Mouse (Mus musculus): ENCODE data around the gene Man2b1. TPM values are rescaled to one million over a fixed set of nuclear protein-coding genes. Genes with fewer than 3 reads are reported as not detected.

Man2b1 gene
- total and polyA plus RNA-seq, 3 experiments = 19.3 to 91.8 (median 87.7) TPM

DNA sequence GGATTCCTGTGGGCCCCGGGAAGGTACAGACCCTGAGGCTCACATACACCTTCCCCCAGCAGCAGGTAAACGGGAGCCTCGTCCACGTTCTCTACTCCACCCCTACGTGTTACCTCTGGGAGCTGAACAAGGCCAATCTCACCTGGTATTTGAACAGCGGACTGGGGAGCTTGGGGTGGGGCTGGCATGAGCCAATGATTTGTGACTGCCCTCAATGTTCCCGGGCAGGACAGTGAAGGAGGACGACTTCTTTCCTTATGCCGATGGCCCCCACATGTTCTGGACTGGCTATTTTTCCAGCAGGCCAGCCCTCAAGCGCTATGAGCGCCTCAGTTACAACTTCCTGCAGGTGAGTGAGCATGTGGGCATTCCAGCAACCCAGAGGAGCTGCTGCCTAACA lies 7.8 kb downstream of the Man2b1 start:
- Histone ChIP-seq H3K36me3 (replicated peaks) (peaks cover 87% of the 10 kb centered on the region), H3K4me3 (ENCODE audit: low read depth, low read length) (no peak overlapping the region), H3K27me3 (ENCODE audit: insufficient read depth, low read length) (no peaks in the 10 kb centered on the region), H3K4me1 (ENCODE audit: insufficient read depth, low read depth, low read length) (peaks cover 11% of the 10 kb centered on the region), H3K9me3 (replicated peaks) (no peaks in the 10 kb centered on the region)
- ATAC-seq (ENCODE audit: extremely low read depth, insufficient number of reproducible peaks, low FRiP score, poor library complexity, severe bottlenecking) = no peak
- no peak for TF ChIP-seq TAL1 (conservative IDR thresholded peaks at IDR 0.05; ENCODE audit: low read depth, low read length)
- TF ChIP-seq POLR2AphosphoS5 (IDR thresholded peaks at IDR 0.05; ENCODE audit: insufficient replicate concordance, low read depth, low read length) = no peak
- no peak for TF ChIP-seq GATA2 (IDR thresholded peaks at IDR 0.05; ENCODE audit: borderline replicate concordance, low read depth, low read length)
- TF ChIP-seq CTCF (IDR thresholded peaks at IDR 0.05; ENCODE audit: low read depth, low read length) = no peak
- no peak for TF ChIP-seq GATA1 (IDR thresholded peaks at IDR 0.05; ENCODE audit: borderline replicate concordance, low read length)
- no peak for DNase-seq (ENCODE audit: low spot score)

DNA sequence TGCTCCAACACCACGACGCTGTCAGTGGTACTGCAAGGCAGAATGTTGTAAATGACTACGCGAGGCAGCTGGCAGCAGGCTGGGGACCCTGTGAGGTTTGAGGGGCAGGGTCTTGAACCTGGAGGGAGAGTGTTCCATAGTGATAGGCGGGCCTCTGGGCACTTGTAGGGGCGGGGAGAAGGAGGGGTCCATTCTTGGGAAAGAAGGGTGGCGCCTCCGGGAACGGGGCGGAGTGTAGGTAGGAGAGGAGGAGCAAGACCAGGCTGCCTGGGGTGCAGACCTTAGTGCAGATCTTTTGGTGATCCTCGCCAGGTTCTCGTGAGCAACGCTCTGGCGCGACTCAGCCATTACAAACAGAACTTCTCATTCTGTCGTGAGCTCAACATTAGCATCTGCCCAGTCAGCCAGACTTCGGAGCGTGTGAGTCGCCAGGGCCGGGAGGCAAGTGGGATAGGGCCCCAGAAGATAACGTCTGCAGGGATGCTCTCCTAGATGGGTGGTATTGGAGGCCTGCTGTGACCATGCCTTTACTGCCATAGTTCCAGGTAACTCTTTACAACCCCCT lies 8.5 kb downstream of the Man2b1 start:
- Histone ChIP-seq H3K4me3 (ENCODE audit: low read depth, low read length) (no peak overlapping the region), H3K9me3 (replicated peaks) (no peaks in the 10 kb centered on the region), H3K36me3 (replicated peaks) (peaks cover 90% of the 10 kb centered on the region), H3K27me3 (ENCODE audit: insufficient read depth, low read length) (no peaks in the 10 kb centered on the region), H3K4me1 (ENCODE audit: insufficient read depth, low read depth, low read length) (peaks cover 9% of the 10 kb centered on the region; the same call in 1 of the 2 replicates)
- ATAC-seq (ENCODE audit: extremely low read depth, insufficient number of reproducible peaks, low FRiP score, poor library complexity, severe bottlenecking) (no peak), DNase-seq (ENCODE audit: low spot score) (no peak)
- no peak for TF ChIP-seq TAL1 (conservative IDR thresholded peaks at IDR 0.05; ENCODE audit: low read depth, low read length)
- TF ChIP-seq GATA2 (IDR thresholded peaks at IDR 0.05; ENCODE audit: borderline replicate concordance, low read depth, low read length) = no peak
- no peak for TF ChIP-seq CTCF (IDR thresholded peaks at IDR 0.05; ENCODE audit: low read depth, low read length)
- no peak for TF ChIP-seq POLR2AphosphoS5 (IDR thresholded peaks at IDR 0.05; ENCODE audit: insufficient replicate concordance, low read depth, low read length)
- no peak for TF ChIP-seq GATA1 (IDR thresholded peaks at IDR 0.05; ENCODE audit: borderline replicate concordance, low read length)

DNA sequence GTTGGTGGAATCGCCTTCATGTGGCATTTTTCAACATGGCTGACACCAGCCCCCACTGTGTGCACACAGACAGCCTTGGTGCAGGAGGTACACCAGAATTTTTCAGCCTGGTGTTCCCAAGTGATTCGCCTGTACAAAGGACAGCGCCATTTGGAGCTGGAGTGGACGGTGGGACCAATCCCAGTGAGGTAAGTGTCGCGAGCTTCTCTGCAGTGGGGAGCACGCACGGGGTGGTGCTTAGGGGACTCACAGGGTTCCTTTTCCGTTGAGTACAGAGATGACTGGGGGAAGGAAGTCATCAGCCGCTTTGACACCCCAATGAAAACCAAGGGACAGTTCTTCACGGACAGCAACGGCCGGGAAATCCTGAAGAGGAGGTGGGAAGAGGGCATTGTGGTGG lies 12.0 kb downstream of the Man2b1 start:
- TF ChIP-seq GATA1 (IDR thresholded peaks at IDR 0.05; ENCODE audit: borderline replicate concordance, low read length) = no peak
- no peak for TF ChIP-seq GATA2 (IDR thresholded peaks at IDR 0.05; ENCODE audit: borderline replicate concordance, low read depth, low read length)
- TF ChIP-seq CTCF (IDR thresholded peaks at IDR 0.05; ENCODE audit: low read depth, low read length) = no peak
- TF ChIP-seq POLR2AphosphoS5 (IDR thresholded peaks at IDR 0.05; ENCODE audit: insufficient replicate concordance, low read depth, low read length) = no peak
- no peak for TF ChIP-seq TAL1 (conservative IDR thresholded peaks at IDR 0.05; ENCODE audit: low read depth, low read length)
- H3K9me3 ChIP-seq (replicated peaks) = no peaks in the 10 kb centered on the region
- no peak overlapping the region for H3K4me3 ChIP-seq (ENCODE audit: low read depth, low read length)
- DNase-seq (ENCODE audit: low spot score) (no peak), ATAC-seq (ENCODE audit: extremely low read depth, insufficient number of reproducible peaks, low FRiP score, poor library complexity, severe bottlenecking) (no peak)
- peaks cover 90% of the 10 kb centered on the region for H3K36me3 ChIP-seq (replicated peaks)
- H3K27me3 ChIP-seq (ENCODE audit: insufficient read depth, low read length) = no peaks in the 10 kb centered on the region
- peaks cover 11% of the 10 kb centered on the region; the same call in 1 of the 2 replicates for H3K4me1 ChIP-seq (ENCODE audit: insufficient read depth, low read depth, low read length)

GRCm38 (mm10) chr8:85095566-85095965 lies 12.5 kb downstream of the Man2b1 start:
- ATAC-seq (ENCODE audit: extremely low read depth, insufficient number of reproducible peaks, low FRiP score, poor library complexity, severe bottlenecking) (no peak), DNase-seq (ENCODE audit: low spot score) (no peak)
- H3K9me3 ChIP-seq (replicated peaks) = no peaks in the 10 kb centered on the region
- TF ChIP-seq POLR2AphosphoS5 (IDR thresholded peaks at IDR 0.05; ENCODE audit: insufficient replicate concordance, low read depth, low read length) = no peak
- no peak for TF ChIP-seq GATA1 (IDR thresholded peaks at IDR 0.05; ENCODE audit: borderline replicate concordance, low read length)
- no peak for TF ChIP-seq GATA2 (IDR thresholded peaks at IDR 0.05; ENCODE audit: borderline replicate concordance, low read depth, low read length)
- no peak for TF ChIP-seq TAL1 (conservative IDR thresholded peaks at IDR 0.05; ENCODE audit: low read depth, low read length)
- TF ChIP-seq CTCF (IDR thresholded peaks at IDR 0.05; ENCODE audit: low read depth, low read length) = no peak
- H3K4me1 ChIP-seq (ENCODE audit: insufficient read depth, low read depth, low read length) = peaks cover 14% of the 10 kb centered on the region
- H3K27me3 ChIP-seq (ENCODE audit: insufficient read depth, low read length) = no peaks in the 10 kb centered on the region
- H3K36me3 ChIP-seq (replicated peaks) = peaks cover 90% of the 10 kb centered on the region
- H3K4me3 ChIP-seq (ENCODE audit: low read depth, low read length) = no peak overlapping the region

GRCm38 (mm10) chr8:85096196-85096595 lies 13.1 kb downstream of the Man2b1 start:
- no peaks in the 10 kb centered on the region for H3K9me3 ChIP-seq (replicated peaks)
- H3K36me3 ChIP-seq (replicated peaks) = peaks cover 84% of the 10 kb centered on the region
- no peaks in the 10 kb centered on the region for H3K27me3 ChIP-seq (ENCODE audit: insufficient read depth, low read length)
- TF ChIP-seq POLR2AphosphoS5 (IDR thresholded peaks at IDR 0.05; ENCODE audit: insufficient replicate concordance, low read depth, low read length) (no peak), GATA1 (IDR thresholded peaks at IDR 0.05; ENCODE audit: borderline replicate concordance, low read length) (no peak), CTCF (IDR thresholded peaks at IDR 0.05; ENCODE audit: low read depth, low read length) (no peak), TAL1 (conservative IDR thresholded peaks at IDR 0.05; ENCODE audit: low read depth, low read length) (no peak), GATA2 (IDR thresholded peaks at IDR 0.05; ENCODE audit: borderline replicate concordance, low read depth, low read length) (no peak)
- DNase-seq (ENCODE audit: low spot score) (no peak), ATAC-seq (ENCODE audit: extremely low read depth, insufficient number of reproducible peaks, low FRiP score, poor library complexity, severe bottlenecking) (no peak)
- peaks cover 12% of the 10 kb centered on the region for H3K4me1 ChIP-seq (ENCODE audit: insufficient read depth, low read depth, low read length)
- H3K4me3 ChIP-seq (ENCODE audit: low read depth, low read length) = no peak overlapping the region

DNA sequence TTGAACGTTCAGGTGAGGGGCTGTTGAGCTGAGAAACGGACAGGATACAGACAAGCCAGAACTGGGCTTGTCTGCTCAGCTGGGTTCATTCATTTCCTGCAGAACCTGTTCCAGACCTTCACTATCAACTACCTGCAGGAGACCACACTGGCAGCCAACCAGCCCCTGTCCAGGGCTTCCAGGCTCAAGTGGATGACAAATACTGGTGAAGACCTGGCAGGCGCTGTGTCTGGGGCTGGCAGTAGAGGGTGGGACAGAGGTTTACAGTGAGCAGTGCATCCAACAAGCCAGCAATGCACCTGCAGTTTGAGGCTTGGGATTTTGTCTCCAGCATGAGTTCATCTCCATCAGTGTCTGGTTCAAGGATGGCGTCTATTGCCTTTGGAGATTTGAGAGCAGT lies 13.8 kb downstream of the Man2b1 start:
- Histone ChIP-seq H3K27me3 (ENCODE audit: insufficient read depth, low read length) (no peaks in the 10 kb centered on the region), H3K9me3 (replicated peaks) (no peaks in the 10 kb centered on the region), H3K36me3 (replicated peaks) (peaks cover 77% of the 10 kb centered on the region), H3K4me3 (ENCODE audit: low read depth, low read length) (no peak overlapping the region), H3K4me1 (ENCODE audit: insufficient read depth, low read depth, low read length) (peaks cover 7% of the 10 kb centered on the region; the same call in 1 of the 2 replicates)
- DNase-seq (ENCODE audit: low spot score) (no peak), ATAC-seq (ENCODE audit: extremely low read depth, insufficient number of reproducible peaks, low FRiP score, poor library complexity, severe bottlenecking) (no peak)
- TF ChIP-seq TAL1 (conservative IDR thresholded peaks at IDR 0.05; ENCODE audit: low read depth, low read length) (no peak), POLR2AphosphoS5 (IDR thresholded peaks at IDR 0.05; ENCODE audit: insufficient replicate concordance, low read depth, low read length) (no peak), GATA1 (IDR thresholded peaks at IDR 0.05; ENCODE audit: borderline replicate concordance, low read length) (no peak), GATA2 (IDR thresholded peaks at IDR 0.05; ENCODE audit: borderline replicate concordance, low read depth, low read length) (no peak), CTCF (IDR thresholded peaks at IDR 0.05; ENCODE audit: low read depth, low read length) (no peak)

Data from G1E (cell line).